Mouse (Mus musculus) gastrocnemius, postnatal 10 days (tissue): ENCODE measurements around the gene Mob1a. TPM values are rescaled to one million over a fixed set of nuclear protein-coding genes. Genes with fewer than 3 reads are reported as not detected.

Experiments used
- DNase-seq: peaks from one replicate; pipeline ENCODE4 v3.0.0; 2021; ENCODE audit warnings: mixed read lengths
- long read RNA-seq, 2 experiments: library from polyadenylated mRNA; stranded (forward); transcript quantifications; one replicate each; pipeline ENCODE4 v2.0.0; 2021
- total RNA-seq, 2 experiments: library from RNA; stranded (reverse); gene quantifications; 2 replicates each; pipeline ENCODE4 v1.2.3; 2021

Gene Mob1a
- total RNA-seq, result 10 to 100 TPM; 19.7 to 26.0 TPM
- long read RNA-seq, experiment 1, full-length matches to known transcripts, result 6 of 19 reads
- long read RNA-seq, experiment 1, partial matches to known transcripts, result 3 of 19 reads
- long read RNA-seq, experiment 1, other reads (novel, unspliced or antisense), result 10 of 19 reads
- long read RNA-seq, experiment 2, full-length matches to known transcripts, result 2 of 12 reads
- long read RNA-seq, experiment 2, partial matches to known transcripts, result 2 of 12 reads
- long read RNA-seq, experiment 2, other reads (novel, unspliced or antisense), result 8 of 12 reads

- DNase-seq, result peak; percentile 91
Measured at GRCm38 (mm10) chr6:83325525-83326393, at the start of gene Mob1a, which contains the start of gene Mthfd2. Gene Mob1a (plus strand): TSS chr6:83326016. Gene Mthfd2 (minus strand): TSS chr6:83325908.

- no peak for DNase-seq
Measured at GRCm38 (mm10) chr6:83277151-83277550, 48.7 kb upstream of the Mob1a start.

- DNase-seq, result no peak
Measured at GRCm38 (mm10) chr6:83278881-83279280, 46.9 kb upstream of the Mob1a start.

- DNase-seq, result no peak
Measured at GRCm38 (mm10) chr6:83280256-83280955, 45.4 kb upstream of the Mob1a start.

DNA sequence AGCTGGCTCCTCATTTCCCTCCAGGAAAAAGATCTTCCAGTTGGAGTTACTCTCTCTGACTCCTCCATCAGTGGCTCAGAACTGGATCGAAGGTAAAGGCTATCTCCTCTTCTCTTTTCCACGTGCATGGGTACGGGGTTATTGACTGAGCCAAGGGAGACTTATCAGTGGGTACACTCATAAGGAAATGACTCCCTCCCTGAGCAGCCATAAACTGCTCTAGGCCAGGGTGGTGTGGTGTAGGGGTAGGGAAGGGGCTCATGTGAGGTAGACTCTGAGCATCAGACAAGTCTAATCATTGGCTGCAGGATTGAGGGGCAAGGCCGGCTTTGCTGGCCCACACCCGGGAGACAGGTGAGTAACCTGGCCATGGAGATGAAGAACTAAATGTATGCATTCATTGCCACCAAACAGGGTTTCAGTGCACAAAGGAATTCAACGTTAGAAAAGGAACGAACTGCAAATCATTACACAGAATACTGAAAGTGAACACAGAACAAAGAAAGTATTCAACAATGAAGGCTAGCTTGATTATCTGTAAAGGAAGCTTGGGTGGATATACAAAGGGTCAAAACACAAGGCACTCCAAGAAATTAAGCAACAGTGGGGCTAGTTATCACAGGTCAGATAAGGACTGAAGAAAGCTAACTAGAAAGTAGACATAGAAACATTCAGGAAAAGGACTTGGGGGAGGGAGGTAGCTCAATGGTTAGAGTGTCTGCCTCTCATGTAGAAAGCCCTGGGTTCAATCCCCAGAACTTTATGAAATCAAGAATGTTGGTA is 25.2 kb upstream of the Mob1a start:
- no peak for DNase-seq

DNA sequence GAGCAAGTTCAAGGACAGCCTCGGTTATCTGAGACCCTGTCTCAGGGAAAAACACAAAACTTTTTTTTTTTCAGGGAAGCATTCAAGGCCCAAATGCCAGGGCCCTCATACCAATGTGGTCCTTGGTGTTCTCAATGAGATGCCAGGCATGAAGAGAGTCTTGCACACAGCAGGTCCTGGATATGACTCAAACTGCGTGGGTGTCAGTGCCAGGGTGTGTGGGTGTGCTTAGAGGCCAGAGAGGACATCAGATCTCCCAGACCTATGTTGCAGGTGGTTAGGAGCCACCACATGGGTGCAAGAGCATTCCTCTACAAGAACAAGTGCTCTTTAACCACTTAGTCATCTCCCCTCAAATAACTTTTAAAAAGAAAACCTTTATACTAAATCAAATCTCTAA is 24.5 kb upstream of the Mob1a start:
- no peak for DNase-seq

GRCm38 (mm10) chr6:83302264-83302663 is 23.6 kb upstream of the Mob1a start:
- DNase-seq, result no peak

GRCm38 (mm10) chr6:83309017-83309416 is 16.8 kb upstream of the Mob1a start:
- DNase-seq, result no peak

DNA sequence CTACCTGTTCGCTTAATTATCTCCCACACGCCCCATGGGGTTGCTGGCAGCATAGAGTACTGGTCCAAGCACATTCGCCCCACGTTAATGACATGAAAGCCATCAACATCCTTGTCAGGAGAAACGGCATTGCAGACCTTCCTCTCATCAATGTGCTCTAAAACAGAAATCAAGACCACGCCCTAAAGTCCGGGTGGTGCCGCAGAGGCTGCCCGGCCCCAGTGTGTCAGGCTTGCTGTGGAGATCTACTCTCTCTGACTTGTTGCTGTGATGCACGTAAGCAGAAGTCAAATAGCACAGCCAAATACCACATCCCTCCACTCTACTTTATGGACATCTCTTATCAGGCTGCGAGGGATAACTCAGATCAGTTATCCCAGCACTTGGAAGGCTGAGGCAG is 14.6 kb upstream of the Mob1a start:
- no peak for DNase-seq

DNA sequence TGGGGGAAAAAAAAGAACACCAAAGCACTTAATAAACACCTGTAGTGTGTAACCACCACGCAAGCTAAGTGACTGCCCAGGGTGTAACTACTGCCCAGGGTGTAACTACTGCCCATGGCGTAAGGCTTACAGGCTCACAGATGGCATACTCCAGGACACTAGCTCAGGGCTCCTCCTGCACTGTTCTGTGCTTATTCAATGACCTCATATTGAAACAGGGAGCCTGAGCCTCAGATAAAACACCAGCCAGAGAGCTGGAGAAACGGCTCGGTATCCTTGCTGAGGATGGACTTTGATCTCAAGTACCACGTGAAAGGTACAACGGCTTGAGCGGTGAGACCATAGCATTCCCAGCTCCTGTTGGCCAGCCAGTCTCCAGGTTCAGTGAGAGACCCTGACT is 13.8 kb upstream of the Mob1a start:
- DNase-seq, result no peak

- no peak for DNase-seq
Measured at GRCm38 (mm10) chr6:83312514-83312913, 13.3 kb upstream of the Mob1a start.

- DNase-seq, result no peak
Measured at GRCm38 (mm10) chr6:83315293-83315692, 10.5 kb upstream of the Mob1a start.

- DNase-seq, result no peak
Measured at GRCm38 (mm10) chr6:83316022-83316421, 9.8 kb upstream of the Mob1a start.

GRCm38 (mm10) chr6:83317108-83317741 is 8.6 kb upstream of the Mob1a start:
- peak; percentile 91 for DNase-seq

DNA sequence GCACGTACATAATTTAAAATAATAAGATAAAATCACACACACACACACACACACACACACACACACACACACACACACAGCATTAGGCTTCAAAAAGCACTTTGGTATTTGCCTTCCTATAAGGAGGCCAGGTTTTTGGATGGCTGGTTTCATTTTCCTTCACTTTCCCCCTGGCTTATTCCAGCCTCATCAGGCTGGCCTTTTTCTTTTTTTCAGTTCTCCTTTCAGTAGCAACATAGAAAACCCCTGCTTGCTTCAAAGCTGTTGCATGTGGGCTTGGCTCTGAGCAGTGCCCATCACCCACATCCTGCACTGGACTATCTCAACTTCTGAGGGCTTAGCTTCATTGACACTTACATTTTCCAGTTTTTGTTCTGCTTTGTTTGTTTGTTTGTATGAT is 3.9 kb upstream of the Mob1a start:
- DNase-seq, result no peak

DNA sequence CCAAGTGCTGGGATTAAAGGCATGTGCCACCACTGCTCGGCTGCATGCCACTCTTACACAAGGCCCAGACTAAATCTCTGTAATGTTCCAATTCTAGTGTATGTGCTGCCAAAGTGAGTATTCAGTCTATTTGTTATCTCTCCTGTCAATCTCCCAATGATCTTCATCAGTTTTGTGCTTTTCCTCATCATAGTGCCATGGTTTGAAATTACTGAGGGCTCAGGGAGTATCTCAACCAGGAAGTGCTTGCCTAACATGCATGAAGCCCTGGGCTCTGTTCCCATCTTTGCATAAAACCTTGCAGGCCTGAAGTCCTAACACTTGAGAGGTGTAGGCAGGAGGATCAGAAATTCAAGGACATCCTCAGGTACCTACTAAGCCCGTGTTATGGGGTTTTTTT is 3.0 kb upstream of the Mob1a start:
- DNase-seq, result no peak

DNA sequence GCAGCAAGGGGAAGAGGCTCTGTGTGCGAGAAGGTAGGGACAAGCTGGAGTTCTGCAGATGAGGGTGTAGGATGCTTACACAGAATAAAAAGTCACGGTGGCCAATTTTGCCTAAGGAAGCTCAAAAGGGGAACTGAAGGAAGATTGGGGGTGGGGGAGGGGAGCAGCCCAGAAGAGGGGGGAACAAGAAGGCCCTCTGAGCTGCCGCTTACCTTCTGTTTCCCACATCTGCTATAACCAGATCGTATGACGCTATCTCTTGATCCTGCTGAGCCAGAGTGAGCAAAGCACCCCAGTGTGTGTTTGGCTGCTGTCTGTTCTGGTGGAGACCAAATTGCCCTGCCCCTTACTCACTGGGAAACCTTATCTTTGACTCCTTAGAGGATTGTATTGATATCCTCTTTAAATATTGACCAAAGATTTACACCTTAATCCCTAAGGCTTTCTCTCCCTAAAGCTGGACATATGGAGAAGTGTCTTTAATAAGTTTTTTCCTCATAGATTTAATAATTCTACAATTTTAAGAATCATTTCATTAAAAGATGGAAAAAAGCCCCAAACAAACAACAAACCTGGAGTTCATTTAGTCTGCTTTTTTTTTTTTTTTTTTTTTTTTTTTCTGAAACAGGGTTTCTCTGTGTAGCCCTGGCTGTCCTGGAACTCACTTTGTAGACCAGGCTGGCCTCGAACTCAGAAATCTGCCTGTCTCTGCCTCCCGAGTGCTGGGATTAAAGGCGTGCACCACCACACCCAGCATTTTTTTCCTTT is 2.0 kb upstream of the Mob1a start:
- DNase-seq, result no peak

DNA sequence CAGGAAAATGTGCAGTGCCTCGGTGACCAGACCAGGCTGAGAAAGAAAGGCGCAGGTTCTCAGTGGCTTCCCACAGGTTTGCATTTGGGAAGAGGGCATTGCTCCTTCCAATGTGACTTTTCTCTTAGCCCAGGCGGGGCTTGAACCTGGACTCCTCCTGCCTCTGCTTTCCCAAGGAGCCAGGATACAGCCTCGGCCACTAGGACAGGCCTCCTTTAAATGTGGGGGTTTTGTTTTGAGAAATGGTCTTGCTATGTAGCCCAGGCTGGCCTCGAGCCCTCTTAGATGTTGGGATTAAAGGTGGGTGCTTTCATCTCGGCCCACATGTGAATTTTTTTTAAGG is 549 bp downstream of the Mob1a start:
- DNase-seq, result no peak

GRCm38 (mm10) chr6:83326761-83327160 is 945 bp downstream of the Mob1a start:
- no peak for DNase-seq

DNA sequence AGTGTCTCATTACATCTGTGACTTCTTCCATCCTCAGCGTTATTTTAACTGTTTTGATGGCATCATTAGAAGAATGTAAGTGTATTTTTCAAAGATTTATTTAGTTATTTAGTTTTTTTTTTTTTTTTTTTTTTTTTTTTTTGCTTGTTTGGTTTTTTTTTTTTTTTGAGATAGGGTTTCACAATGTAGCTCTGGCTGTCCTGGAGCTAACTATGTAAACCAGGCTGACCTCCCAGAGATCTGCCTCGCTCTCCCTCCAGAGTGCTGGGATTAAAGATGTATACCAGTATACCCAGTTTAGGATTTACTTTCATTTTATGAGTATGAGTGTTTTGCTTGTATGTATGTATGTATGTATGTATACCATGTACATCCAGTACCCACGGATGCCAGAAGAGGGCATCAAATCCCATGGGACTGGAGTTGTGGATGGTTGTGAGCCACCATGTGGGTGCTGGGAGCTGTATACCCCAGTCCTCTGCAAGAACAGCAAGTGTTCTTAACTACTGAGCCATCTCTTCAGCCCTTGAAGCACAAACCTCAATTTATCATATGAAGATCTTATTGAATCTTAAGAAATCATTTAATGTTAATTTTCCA is 1.9 kb downstream of the Mob1a start:
- no peak for DNase-seq

DNA sequence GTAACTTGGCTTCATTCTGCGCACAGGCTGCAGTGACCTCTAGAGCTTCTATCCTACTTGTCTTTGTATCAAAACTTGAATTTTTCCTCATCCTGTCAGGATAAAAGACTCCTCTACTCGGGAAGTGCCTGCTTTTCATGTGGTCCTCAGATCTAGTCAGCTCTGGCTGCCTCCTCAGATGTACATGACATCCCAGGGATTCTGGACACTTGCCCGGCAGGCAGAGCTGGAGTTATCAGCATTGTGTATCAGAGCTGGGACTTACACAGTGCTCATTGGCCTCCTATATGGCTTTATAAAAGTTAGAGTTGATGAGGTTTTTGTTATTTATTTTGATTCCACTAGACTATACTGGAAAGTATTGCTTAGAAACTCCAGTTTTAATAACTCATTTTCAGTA is 15.6 kb downstream of the Mob1a start:
- no peak for DNase-seq
